Mouse (Mus musculus) c-Kit-positive CD71-positive TER-119-negative erythroid progenitor cells, embryonic 14.5 days (primary cell): Measurements from ENCODE around the gene Arl13a.
"Not testable (repeated sequence)": the region's sequence is repeated elsewhere in the genome, so short reads cannot be mapped to it uniquely, and the experiment has no call there.

Source experiments
- DNase-seq: peaks from one replicate; pipeline ENCODE4 v3.0.0-alpha.2; 2013; ENCODE audit warnings: low read depth

Arl13a gene

DNA sequence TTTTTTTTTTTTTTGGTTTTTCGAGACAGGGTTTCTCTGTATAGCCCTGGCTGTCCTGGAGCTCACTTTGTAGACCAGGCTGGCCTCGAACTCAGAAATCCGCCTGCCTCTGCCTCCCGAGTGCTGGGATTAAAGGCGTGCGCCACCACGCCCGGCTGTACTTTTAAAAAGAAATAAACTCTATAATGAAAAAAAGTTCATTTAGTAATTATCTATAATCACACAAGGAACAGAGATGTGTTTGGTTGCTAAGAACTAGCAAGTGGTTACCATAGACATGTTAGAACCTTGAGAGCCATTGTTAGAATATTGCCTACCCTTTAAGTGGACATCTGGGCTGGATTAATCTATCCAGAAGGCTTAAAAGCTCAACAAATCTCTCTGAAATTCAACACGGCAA lies at the start of gene Arl13a:
TSS of gene Arl13a (plus strand) at position 301 of the 400 bp plus-strand sequence.
- not testable (repeated sequence) for DNase-seq

DNA sequence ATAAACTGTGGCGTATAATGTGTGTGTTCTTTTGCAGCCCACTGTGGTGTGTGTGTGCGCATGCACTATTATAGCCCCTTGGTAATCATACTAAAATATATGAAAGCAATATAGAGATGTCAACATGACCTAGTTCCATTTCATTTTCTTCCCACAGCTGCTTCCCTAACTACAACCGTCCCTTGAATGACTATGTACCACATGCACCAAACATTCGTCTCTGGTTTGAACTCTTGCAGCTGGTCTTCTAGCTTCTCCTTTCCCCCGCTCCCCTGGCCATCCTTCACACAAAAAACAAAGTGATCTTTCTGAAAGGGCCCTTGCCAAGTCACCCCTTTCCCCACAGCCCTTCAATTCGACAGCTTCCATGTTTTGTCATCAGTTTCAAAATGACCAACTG lies 47.3 kb upstream of the Arl13a start:
- no peak for DNase-seq

DNA sequence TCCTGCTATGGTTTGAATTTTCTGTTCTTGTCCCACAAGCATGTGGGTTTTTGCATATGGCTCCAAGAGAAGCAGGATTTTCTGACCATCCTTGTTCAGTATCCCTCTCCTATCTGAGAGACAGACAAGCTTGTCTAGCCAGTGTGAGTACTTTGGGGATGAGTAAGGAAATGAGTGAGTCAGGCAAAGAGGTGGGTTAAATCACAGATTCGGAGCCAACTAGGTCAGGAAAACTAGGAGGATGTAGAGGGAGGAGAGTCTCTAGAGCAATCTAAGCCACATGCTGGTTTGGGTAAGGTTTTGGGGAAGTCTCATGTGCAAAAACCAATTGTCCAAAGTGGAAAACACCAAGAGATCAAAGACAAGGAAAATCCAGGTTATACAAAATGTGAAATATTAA lies 45.8 kb upstream of the Arl13a start:
- DNase-seq, result no peak

DNA sequence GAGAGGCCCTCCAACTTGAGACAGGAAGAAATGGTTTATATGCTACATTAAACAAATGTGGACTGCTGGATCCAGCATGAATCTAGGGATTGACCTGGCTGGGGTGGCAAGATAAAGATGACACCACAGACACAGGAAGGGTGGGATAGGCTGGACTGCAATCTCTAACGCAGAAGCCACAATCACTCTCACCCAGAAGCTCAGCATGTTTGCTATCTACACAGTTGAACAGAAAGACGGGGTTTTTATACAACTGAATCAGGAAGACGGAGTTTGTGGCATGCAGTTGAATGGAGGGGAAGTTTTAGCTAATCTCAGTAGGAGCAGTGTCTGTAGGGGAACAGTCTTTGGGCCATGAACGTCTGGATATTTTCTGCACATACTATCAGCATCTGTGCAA lies 45.3 kb upstream of the Arl13a start:
- DNase-seq, result no peak

DNA sequence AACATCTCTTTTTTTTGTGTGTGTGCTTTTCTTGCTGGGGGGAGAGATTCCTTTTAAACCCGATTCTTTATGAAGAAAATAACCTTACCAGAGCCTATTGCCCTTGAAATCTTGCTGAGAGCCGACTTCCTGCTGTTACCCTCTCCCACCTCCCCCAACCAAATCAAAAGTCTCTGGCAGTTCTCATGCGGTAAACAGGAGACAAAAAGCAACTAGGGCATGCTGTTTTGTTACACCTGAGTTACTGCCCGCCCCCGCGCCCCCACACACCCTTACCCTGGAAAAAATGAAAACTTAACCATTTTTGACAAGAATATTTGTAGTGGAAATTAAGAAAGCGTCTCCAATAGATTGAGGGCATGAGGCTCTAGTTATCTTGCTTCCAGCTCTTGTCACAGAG lies 29.1 kb upstream of the Arl13a start:
- DNase-seq, result no peak

DNA sequence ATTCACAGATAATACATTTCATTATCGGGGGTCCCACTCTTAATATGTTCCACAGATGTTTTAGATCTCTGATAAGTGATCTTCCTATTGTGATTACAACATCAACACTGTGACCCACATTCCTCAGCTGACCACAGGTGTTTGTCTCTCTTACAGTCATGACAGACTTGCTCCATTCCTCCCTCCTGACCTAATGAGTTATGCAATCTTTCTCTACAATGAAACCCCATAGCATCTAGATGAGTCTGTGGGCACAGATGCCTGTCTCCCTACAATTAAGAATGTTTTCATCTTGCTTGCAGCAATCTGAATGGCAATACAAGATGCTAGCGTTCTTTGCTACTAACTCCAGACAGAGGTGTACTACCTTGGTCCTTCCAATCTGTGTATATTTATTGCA lies 26.9 kb upstream of the Arl13a start:
- no peak for DNase-seq

DNA sequence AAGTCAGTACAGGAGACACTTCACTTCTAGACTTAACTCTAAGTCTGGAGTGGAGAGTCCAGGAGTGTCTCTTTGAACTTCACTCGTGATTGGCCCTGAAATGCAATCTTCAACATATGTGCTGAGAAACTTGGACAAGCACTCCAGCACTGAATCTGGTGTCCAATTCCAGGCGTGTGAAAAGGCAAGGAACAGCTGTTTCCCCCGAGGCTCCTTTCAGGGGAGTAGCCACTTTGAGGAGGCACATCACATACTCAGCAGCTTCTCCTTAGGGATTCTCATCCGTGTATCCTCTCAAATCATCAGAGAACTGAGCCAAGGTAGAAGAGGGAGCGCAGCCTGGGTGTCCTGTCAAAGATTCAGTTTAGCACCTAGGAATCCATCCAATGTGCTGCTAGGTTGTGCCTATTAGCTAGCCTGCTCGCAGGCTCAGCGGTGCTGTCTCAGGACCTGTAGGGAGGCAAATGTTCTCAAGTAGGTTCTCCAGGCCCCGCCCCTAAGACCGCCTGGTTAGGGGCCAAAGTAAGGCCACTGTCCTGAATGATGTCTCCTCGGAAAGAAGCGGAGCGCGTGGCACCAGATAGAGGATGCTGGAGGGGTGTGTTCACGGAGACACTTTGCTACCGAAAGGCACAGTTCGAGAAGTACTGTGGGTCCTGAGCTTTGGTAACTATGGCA lies 25.1 kb upstream of the Arl13a start, which contains the start of gene Xkrx:
TSS of gene Xkrx (minus strand) at position 34 of the 678 bp plus-strand sequence.
- DNase-seq, result no peak

DNA sequence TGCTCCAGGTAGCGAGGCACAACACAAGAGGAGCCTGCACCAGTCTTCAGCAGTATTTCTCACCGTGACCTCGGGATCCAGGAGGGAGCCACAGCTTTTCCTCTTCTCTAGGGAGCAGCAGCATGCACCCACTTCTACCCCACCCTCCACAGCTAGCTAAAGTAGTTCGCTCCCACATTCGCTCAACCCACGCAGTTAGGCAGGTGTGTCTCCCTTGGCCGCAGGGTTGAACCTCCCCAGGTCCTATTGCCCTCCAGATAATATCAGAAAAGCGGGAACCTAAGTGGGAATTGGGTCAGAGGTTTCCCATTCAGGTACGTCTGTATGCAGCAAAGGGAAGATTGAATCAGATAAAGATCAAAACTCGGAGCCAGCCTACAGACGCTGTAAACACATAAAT lies 24.5 kb upstream of the Arl13a start:
- no peak for DNase-seq

DNA sequence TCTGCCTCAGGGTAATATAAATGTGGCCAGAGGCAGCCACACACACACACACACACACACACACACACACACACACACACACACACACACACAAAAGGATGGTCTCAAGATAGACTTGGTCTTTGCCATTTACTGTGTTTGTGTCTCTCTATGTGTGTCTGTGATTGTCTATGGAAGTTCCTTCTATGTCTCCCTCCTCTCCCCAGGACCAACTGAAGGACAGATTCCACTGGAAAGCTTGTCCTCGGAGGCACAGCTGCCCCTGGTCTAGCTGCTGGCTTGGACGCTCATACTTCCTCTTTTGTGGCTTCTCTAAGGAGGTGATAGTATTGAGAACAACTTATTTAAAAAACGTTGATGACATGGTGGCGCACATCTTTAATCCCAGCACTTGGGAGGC lies 23.8 kb upstream of the Arl13a start:
- DNase-seq, result no peak

DNA sequence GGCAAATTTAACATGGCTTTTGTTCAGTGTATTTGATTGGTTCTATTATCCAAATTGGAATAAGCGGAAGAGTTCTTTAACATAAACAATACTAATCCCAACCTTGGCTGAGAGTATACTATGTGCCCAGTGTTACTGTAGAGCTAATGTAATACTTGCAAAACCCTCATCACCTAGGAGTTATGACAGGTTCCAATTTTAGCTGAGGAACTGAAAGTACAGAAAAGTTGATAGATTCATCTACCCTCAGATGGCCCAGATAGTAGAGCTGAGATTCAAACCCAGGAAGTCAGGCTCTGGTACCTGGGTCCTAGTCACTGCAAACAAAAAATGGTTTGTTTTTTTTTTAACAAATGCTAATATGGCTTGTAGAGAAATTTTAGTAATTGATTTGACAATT lies 16.7 kb upstream of the Arl13a start:
- DNase-seq, result no peak

DNA sequence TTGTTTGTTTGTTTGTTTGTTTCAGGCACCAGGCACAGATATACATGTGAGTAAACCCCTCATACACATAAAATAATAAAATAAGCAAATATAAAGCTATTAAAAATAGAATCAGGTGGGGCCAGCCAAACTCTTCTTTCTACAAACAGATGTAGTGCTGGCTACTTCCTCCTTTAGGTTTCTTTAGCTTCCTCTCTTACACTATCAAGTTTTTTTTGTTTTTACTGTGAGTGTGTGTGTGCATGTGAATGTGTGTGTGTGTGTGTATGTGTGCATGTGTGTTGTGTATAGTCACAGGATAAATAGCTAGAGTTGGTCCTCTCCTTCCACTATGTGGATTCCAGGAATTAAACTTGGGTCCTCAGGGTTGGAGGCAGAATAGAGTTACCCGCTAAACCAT lies 12.6 kb upstream of the Arl13a start:
- no peak for DNase-seq

DNA sequence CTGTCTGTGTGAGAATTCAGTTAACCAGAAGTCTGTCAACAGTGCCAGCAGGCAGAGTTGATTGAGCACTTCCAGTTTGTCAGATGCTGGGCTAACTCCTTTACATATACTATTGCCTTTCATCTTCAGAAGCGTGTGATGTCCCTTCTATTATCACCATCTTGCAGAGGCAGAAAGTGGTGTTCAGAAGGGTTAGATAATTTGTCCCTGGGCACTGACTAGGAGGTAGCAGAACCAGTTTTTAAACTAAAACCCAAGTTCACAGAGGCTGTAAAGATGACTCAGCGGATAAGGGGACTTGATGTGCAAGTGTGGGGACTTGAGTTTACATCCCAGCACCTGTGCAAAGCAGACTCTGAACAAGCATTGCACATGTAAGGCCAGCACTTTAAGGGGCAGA lies 21.2 kb downstream of the Arl13a start:
- peak; percentile 25 for DNase-seq

DNA sequence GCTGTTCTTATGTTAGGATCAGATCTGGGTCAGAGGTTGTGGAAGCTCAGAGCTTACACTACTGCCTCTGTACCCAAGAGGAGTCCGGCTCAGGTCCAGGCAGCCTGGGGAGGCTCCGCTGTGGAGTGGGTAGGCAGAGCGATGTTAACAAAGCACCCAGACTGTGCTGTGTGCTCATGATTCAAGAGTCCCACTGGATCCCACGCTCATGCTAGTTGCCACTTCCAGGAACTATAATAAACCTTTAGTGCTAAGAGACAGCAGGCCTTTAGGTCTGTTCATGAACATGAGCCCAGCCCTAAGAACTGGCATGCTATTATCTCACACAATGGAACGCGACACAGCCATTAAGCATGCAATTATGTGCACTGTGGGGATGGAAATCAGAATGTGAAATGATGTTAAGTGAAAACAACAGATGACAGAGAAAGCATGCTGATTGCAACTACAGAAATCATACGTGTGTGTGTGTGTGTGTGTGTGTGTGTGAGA lies 23.9 kb downstream of the Arl13a start:
- no peak for DNase-seq

DNA sequence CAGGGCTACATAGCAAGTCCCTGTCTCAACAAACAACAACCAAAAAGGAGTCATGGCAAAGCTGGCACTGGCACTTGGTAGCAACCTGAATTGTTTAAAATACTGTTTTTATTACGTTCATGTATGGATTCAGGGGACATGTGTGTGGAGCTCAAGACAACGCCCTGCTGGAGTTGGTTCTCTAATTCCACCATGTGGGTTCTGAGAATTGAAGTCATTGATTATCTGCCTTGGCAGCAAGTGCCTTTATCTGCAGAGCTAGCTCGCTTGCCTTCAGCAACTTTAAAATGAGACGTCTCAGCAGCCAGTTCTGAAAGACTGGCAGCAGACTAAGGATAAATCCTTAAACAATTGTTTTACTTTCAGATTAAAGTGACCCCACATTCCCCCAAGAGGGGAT lies 30.9 kb downstream of the Arl13a start:
- DNase-seq, result peak; percentile 21

DNA sequence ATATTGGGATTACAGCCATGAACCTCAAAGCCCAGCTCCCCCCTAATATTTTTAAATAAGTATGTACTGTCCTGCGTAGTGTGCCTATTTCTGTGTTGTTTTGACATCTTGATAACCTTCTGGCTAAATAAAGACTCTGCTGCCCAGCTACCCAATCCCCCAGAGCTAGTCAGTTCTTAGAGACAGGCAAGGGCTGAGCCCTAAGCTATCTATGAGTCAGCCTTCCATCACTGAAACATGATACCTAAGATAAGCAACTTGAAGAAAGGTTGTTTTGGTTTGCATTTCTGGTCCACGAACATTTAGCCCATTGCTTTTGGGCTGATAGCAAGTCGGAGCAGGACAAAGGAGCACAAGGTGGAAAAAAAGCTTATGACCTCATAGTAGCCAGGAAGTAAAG lies 33.3 kb downstream of the Arl13a start:
- no peak for DNase-seq

DNA sequence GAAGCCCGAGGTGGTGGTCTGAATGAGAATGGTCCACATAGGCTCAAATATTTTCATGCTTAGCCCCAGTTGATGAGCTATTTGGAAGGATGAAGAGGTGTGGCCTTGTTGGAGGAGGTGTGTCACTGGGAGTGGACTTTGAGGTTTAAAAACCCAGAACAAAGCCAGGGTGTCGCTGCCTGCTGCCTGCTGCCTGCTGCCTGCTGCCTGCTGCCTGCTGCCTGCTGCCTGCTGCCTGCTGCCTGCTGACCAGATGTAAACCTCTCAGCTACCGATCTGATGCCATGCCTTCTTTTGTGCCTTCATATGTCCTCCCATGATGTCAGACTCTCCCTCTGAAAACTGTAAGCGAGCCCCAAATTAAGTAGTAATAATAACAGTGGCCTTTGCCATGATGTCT lies 34.6 kb downstream of the Arl13a start, which contains the start of gene Nox1:
TSS of gene Nox1 (minus strand) at position 101 of the 400 bp plus-strand sequence.
- no peak for DNase-seq

DNA sequence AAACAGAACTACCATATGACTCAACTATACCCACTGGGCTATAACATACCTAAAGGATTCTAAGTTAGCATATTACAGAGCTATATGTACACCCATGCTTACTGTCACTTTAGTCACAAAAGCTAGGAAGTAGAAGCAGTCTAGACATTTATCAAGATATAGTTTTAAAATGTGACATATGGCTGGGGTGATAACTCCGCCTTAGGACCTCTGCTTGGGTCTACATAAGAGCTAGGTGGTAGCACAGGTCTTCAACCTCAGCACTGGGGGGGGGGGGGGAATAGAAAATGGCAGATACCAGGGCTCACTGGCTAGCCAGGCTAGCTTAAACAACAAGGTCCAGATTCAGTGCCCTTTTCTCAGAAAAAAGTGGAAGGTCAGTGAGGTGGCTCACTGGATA lies 45.7 kb downstream of the Arl13a start:
- DNase-seq, result no peak

DNA sequence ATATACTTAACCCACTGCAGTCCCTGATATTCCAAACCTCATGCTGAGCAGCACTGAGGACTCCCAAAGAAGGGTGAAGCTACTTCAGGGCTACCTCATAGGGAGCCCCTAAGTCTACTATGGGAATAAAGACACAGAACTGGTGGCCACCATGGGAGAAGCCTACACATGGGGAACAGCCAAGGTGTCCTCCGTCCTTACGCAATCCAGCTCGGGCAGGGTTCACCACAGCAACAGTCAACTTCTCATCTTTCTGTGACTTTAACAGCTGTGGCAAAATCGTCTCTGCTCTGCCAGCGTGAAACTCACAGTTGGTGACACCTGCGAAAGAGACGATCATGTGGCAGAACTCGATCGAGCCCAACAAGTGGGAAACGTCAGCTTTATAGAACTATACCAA lies 51.0 kb downstream of the Arl13a start:
- no peak for DNase-seq

DNA sequence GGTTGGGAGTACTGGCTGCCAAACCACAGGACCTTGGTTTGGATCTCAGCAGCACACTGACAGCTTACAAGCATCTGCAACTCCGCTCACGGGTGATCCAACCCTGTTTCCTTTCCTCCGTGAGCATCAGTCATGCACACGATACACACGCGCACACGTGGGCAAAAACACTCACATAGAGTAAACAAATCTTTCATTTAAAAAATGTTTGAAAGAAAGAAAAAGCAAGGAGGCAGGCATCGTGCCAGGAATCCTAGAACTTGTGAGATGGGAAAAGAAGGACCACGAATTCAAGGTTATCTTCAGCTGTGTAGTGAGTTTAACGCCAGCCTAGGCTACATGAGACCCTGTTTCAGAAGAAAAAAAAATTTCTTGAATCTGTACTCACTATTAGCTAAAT lies 58.6 kb downstream of the Arl13a start:
- DNase-seq, result no peak

DNA sequence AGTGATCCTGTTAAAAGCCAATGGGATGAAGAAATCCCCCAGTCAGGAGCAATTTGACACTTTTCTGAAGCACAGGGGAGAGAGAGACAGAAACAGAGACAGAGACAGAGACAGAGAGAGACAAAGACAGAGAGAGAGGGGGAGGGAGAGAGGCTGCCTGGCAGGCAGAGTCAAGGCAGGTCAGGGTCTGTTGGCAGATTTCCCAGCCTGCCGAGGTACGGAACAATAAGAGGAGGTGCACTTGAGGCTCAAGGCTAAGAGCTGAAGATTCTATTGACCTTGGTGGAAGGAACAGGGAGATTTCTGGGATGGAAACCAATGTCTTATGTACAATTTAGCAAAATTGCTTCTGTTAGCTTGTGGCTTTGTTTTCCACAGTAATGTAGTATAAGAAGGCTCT lies 60.9 kb downstream of the Arl13a start:
- DNase-seq, result no peak
